Mouse (Mus musculus) cerebellum, adult 11 months (tissue): ENCODE measurements at regions not wholly inside any gene's neighbourhood (a gene's known extent, or its start where the extent isn't known, plus 50 kb on each side); places are given as distances from the start of the nearest gene placed in this dataset.

Experiments used
- DNase-seq: peaks from one replicate; pipeline ENCODE4 v3.0.0; 2022

DNA sequence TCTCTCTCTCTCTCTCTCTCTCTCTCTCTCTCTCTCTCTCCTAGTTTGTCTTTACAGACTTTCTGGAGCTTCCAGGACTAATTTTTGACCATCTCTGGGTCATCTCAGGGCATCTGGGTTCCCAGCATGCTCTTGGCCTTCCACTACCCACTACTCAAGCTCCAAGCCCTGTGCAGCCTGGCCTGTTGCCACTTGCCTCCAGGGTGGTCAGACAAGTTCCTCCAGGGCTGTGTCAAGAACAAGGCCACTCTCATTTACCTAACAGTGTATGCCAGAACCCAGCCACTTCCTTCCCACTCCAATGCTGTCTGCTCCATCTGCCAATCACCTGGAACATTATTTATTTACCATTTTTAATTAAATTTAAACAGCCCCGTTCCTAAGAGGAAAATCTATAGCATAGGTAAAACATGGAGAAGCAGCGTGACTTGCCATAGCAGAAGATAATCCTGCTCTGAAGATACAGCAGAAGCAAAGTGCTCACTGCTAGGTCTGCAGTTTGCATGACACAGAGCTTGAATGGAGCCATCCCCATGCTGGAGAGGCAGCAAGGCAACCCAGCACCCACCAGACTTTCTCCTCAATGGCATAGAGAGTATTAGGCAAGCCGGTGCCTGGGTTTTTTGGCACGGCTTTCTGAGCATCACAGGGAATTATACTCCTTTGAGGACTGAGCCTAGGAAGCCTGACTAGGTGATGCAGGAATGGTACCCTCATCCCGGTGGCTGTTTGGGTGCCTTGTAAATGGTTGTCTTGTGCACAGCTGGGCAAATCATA lies 54.0 kb downstream of the Foxi1 start:
- DNase-seq, result peak; percentile 24

DNA sequence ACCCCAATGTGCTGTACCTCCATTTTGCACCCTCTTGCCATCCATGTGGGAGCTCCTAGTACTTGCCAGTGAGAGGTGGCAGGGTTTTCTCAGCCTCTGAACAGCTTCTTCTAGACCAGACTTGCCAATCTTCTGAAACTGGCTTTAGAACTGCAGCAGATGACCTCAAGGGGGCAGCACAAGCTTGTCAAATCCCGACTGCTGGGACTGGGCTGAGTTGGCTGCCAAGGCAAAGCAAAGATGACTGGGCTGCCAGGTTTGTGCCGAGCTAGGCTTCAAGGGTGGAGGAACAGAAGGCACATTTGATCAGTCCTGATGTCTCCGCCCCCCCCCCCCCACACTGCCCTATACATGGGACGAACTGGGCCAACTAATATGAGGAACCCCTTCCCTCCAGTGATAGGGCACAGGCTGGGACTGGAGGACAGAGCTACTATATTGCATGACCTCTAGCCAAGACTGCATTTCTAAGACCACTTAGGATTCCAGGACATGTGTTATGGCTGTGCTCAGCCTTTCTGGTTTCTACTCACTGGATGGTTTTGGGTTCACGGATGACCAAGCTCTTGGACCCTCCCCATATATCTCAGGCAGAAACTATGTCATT lies 51.1 kb upstream of the 4930469K13Rik start:
- DNase-seq, result peak; percentile 71
